Mouse (Mus musculus): Measurements from ENCODE around the gene Gm34653.

- TF ChIP-seq CTCF (conservative IDR thresholded peaks at IDR 0.05; ENCODE audit: low read length) (no peak), POU5F1 (IDR thresholded peaks at IDR 0.05; ENCODE audit: borderline replicate concordance, low read length) (no peak), NANOG (IDR thresholded peaks at IDR 0.05; ENCODE audit: borderline replicate concordance, low read length) (no peak)
Observed at GRCm38 (mm10) chr2:34803746-34804145, 29.1 kb upstream of the Gm34653 start.
